Mouse (Mus musculus): Measurements from ENCODE around the gene Rtkn2. TPM values are rescaled to one million over a fixed set of nuclear protein-coding genes. Genes with fewer than 3 reads are reported as not detected.

Rtkn2 gene
- polyA plus RNA-seq, 1 experiment, result 0.05 TPM

DNA sequence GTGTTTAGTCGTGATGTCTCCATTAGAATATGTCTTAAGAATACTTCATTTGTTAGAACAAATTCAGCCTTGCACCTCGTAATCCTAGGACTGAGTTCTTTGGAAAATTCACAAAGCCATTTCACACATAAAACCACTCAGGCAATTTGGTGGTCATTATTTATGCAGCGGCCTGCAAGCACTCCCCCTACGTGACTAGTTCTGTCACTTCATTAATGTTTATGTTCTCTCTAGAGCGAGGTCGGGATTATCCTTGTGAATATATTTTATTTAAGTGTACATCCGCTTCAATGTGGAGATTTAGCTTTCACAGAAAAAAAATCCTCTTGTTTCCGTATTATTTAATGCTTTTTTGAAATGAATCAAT is 81.9 kb downstream of the Rtkn2 start:
- DNase-seq, result no peak
- Histone ChIP-seq H3K36me3 (ENCODE audit: control insufficient read depth, insufficient read depth, low read length) (no peaks in the 10 kb centered on the region), H3K27me3 (replicated peaks; ENCODE audit: control insufficient read depth, insufficient read depth, low read length) (no peaks in the 10 kb centered on the region), H3K4me1 (ENCODE audit: control insufficient read depth, insufficient read depth, low read length) (no peaks in the 10 kb centered on the region), H3K4me3 (ENCODE audit: insufficient read depth, low read depth, low read length) (no peak overlapping the region), H3K27ac (ENCODE audit: insufficient read depth, low read depth, low read length) (peak overlapping the region; percentile 32; the same call in 1 of the 2 replicates)
- 45% methylated on average over 8 of the region's 8 CpGs for WGBS
- TF ChIP-seq CTCF (conservative IDR thresholded peaks at IDR 0.05; ENCODE audit: insufficient read depth, insufficient read length, low read depth, low read length), result no peak
- TF ChIP-seq POLR2A (IDR thresholded peaks at IDR 0.05; ENCODE audit: low read depth, low read length), result no peak

DNA sequence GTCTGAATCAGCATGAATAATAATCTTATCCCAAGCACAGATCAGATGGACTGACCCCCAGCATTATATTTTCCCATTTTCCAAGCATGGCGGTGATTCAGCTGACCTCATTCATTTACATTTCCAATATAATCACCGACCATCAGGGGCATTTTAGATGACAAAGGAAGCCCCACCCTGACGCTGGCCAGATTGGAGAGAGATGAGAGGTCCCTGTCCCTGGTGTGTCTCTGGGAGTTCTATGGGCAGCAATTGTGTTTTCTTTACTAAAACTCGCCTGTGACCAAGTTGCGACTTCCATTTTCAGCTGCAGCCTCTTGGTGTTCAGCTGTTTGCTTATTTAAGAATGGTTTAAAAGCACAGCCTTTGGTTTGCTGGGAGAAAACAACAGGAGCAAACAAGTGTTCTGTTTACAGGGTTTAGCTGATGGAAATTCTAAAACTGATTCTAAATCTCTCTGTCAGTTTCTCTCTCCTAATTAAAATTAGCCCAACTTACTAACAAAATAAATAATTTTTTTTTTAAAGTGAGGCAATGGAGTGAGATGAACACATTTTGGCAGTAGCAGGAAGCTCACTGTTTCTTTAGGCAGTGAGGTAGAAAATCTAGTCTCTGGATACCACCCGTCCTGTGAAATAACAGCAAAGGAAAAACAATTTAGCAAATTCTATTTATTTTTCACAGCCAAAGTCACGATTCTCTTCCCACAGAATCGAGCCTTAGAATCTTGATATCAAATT is 84.6 kb downstream of the Rtkn2 start:
- TF ChIP-seq CTCF (conservative IDR thresholded peaks at IDR 0.05; ENCODE audit: insufficient read depth, insufficient read length, low read depth, low read length), result no peak
- no peak for TF ChIP-seq POLR2A (IDR thresholded peaks at IDR 0.05; ENCODE audit: low read depth, low read length)
- H3K4me1 ChIP-seq (ENCODE audit: control insufficient read depth, insufficient read depth, low read length), result no peaks in the 10 kb centered on the region
- H3K27me3 ChIP-seq (replicated peaks; ENCODE audit: control insufficient read depth, insufficient read depth, low read length), result no peaks in the 10 kb centered on the region
- H3K4me3 ChIP-seq (ENCODE audit: insufficient read depth, low read depth, low read length), result no peak overlapping the region
- no peak for DNase-seq
- WGBS, result 39% methylated on average over 8 of the region's 8 CpGs
- no peak overlapping the region for H3K27ac ChIP-seq (ENCODE audit: insufficient read depth, low read depth, low read length)
- no peaks in the 10 kb centered on the region for H3K36me3 ChIP-seq (ENCODE audit: control insufficient read depth, insufficient read depth, low read length)

DNA sequence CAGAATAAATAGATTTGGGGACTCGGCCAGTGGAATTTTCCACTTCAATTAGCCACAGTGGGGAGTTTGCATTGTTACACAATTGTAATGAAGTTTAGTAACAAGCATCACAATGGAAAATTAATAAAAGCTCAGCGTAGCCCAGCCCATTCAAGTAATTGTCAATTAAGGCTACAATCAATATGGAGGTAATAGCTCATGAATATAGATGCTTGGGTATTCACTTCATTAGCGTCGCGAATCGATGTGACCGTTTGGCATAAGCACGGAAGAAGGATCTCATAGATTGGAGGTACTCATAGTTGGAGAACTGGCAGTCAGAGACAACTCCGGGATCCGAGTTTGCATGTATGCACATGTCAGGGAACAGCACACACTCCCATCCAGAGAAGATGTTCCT is 85.2 kb downstream of the Rtkn2 start:
- WGBS, result 79% methylated on average over 10 of the region's 10 CpGs
- Histone ChIP-seq H3K36me3 (ENCODE audit: control insufficient read depth, insufficient read depth, low read length) (no peaks in the 10 kb centered on the region), H3K4me1 (ENCODE audit: control insufficient read depth, insufficient read depth, low read length) (no peaks in the 10 kb centered on the region), H3K27me3 (replicated peaks; ENCODE audit: control insufficient read depth, insufficient read depth, low read length) (no peaks in the 10 kb centered on the region), H3K27ac (ENCODE audit: insufficient read depth, low read depth, low read length) (no peak overlapping the region), H3K4me3 (ENCODE audit: insufficient read depth, low read depth, low read length) (no peak overlapping the region)
- no peak for TF ChIP-seq CTCF (conservative IDR thresholded peaks at IDR 0.05; ENCODE audit: insufficient read depth, insufficient read length, low read depth, low read length)
- no peak for TF ChIP-seq POLR2A (IDR thresholded peaks at IDR 0.05; ENCODE audit: low read depth, low read length)
- no peak for DNase-seq

DNA sequence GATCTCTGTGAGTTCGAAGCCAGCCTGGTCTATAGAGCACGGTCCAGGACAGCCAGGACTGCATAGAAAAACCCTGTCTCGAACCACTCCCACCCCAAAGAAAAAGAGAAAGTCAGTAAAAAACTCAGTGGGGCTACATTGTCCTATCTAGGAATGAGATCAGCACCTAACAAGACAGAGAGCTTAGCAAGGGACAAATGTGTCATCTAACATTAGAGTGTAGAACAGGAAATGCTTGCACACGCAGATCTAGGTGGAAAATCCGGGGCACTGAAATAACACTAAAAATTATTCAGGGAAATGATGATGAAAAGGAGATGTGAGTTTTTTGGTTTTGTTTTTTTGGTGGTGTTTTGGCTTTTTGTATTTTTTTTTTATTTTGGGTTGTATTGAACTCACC is 86.8 kb downstream of the Rtkn2 start:
- no peak overlapping the region for H3K4me3 ChIP-seq (ENCODE audit: insufficient read depth, low read depth, low read length)
- DNase-seq, result no peak
- 84% methylated on average over 5 of the region's 5 CpGs for WGBS
- H3K27me3 ChIP-seq (replicated peaks; ENCODE audit: control insufficient read depth, insufficient read depth, low read length), result no peaks in the 10 kb centered on the region
- H3K36me3 ChIP-seq (ENCODE audit: control insufficient read depth, insufficient read depth, low read length), result no peaks in the 10 kb centered on the region
- TF ChIP-seq POLR2A (IDR thresholded peaks at IDR 0.05; ENCODE audit: low read depth, low read length), result no peak
- no peak for TF ChIP-seq CTCF (conservative IDR thresholded peaks at IDR 0.05; ENCODE audit: insufficient read depth, insufficient read length, low read depth, low read length)
- no peaks in the 10 kb centered on the region for H3K4me1 ChIP-seq (ENCODE audit: control insufficient read depth, insufficient read depth, low read length)
- H3K27ac ChIP-seq (ENCODE audit: insufficient read depth, low read depth, low read length), result no peak overlapping the region

DNA sequence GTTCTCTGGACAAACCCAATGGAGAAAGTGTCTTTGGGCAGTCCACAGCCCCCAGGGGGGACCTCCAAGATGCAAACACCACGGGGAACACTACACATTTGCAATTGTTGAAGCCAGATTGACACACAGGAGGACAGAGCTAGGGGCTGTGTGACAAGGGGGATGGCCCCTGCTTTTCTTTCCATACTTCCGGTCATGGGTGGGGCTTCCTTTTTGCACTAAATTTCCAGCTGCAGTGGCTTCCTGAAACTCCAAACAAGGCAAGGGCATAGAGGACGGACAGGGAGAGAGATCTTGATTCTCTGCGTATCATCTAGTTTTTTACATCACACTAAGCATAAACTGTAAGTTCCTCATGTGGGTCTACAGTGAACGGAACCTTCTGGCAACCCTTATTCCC is 88.6 kb downstream of the Rtkn2 start:
- 73% methylated on average over 5 of the region's 5 CpGs for WGBS
- Histone ChIP-seq H3K4me1 (ENCODE audit: control insufficient read depth, insufficient read depth, low read length) (no peaks in the 10 kb centered on the region), H3K36me3 (ENCODE audit: control insufficient read depth, insufficient read depth, low read length) (no peaks in the 10 kb centered on the region), H3K4me3 (ENCODE audit: insufficient read depth, low read depth, low read length) (no peak overlapping the region), H3K27me3 (replicated peaks; ENCODE audit: control insufficient read depth, insufficient read depth, low read length) (no peaks in the 10 kb centered on the region), H3K27ac (ENCODE audit: insufficient read depth, low read depth, low read length) (no peak overlapping the region)
- DNase-seq, result no peak
- TF ChIP-seq POLR2A (IDR thresholded peaks at IDR 0.05; ENCODE audit: low read depth, low read length) (no peak), CTCF (conservative IDR thresholded peaks at IDR 0.05; ENCODE audit: insufficient read depth, insufficient read length, low read depth, low read length) (no peak)

DNA sequence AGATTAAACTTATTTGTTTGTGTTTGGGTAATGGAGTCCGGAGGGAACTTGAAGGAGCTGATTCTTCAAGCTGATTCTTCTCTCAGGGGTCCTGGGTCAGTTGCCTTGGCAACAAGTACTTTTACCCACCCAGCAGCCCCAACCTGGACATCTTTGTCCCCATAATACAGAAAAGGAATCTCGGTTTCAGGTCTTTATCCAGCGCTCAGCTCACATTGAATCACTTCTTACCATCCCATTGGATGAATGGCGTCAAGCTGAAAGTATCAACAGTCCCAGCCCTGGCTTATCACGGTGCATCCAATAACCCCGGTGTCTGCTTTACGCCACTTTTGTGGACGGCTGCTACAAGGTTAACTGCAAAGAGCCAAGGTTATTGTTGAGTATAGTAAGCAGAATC is 89.1 kb downstream of the Rtkn2 start:
- Histone ChIP-seq H3K36me3 (ENCODE audit: control insufficient read depth, insufficient read depth, low read length) (no peaks in the 10 kb centered on the region), H3K4me3 (ENCODE audit: insufficient read depth, low read depth, low read length) (no peak overlapping the region), H3K27ac (ENCODE audit: insufficient read depth, low read depth, low read length) (no peak overlapping the region), H3K4me1 (ENCODE audit: control insufficient read depth, insufficient read depth, low read length) (no peaks in the 10 kb centered on the region), H3K27me3 (replicated peaks; ENCODE audit: control insufficient read depth, insufficient read depth, low read length) (no peaks in the 10 kb centered on the region)
- TF ChIP-seq CTCF (conservative IDR thresholded peaks at IDR 0.05; ENCODE audit: insufficient read depth, insufficient read length, low read depth, low read length), result no peak
- no peak for TF ChIP-seq POLR2A (IDR thresholded peaks at IDR 0.05; ENCODE audit: low read depth, low read length)
- no peak for DNase-seq
- 90% methylated on average over 8 of the region's 8 CpGs for WGBS

DNA sequence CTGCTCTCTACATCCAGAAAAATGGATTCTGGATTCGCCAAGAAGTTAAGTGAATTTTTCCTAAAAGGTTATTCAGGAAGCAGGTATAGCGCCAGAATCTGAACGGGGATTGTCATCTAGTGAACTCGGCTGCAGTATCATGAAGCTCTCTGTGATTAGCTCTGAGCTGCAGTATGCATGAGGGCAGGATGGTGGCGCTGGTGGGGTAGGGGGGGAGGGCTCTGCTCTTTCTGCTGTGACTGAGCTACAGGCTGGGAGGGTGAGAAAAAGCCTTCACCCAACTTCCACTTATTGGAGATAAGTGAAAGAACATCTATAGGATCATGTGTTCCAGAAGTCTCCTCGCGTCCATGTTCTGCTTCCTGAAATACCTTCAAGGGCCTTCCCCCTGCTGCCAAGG is 91.7 kb downstream of the Rtkn2 start:
- WGBS, result 89% methylated on average over 7 of the region's 7 CpGs

More for the DNA sequence above, 91.7 kb downstream of the Rtkn2 start:
- H3K36me3 ChIP-seq (ENCODE audit: control insufficient read depth, insufficient read depth, low read length), result no peaks in the 10 kb centered on the region
- no peak for DNase-seq
- no peak overlapping the region for H3K27ac ChIP-seq (ENCODE audit: insufficient read depth, low read depth, low read length)
- no peaks in the 10 kb centered on the region for H3K4me1 ChIP-seq (ENCODE audit: control insufficient read depth, insufficient read depth, low read length)
- TF ChIP-seq POLR2A (IDR thresholded peaks at IDR 0.05; ENCODE audit: low read depth, low read length), result no peak
- TF ChIP-seq CTCF (conservative IDR thresholded peaks at IDR 0.05; ENCODE audit: insufficient read depth, insufficient read length, low read depth, low read length), result no peak
- H3K27me3 ChIP-seq (replicated peaks; ENCODE audit: control insufficient read depth, insufficient read depth, low read length), result no peaks in the 10 kb centered on the region
- no peak overlapping the region for H3K4me3 ChIP-seq (ENCODE audit: insufficient read depth, low read depth, low read length)

Data from kidney, adult 2 months (tissue).